Mouse (Mus musculus): ENCODE measurements around the gene Zbtb41. TPM values are rescaled to one million over a fixed set of nuclear protein-coding genes. Genes with fewer than 3 reads are reported as not detected.

The Zbtb41 gene
- polyA plus RNA-seq, 1 experiment = 5.9 TPM

DNA sequence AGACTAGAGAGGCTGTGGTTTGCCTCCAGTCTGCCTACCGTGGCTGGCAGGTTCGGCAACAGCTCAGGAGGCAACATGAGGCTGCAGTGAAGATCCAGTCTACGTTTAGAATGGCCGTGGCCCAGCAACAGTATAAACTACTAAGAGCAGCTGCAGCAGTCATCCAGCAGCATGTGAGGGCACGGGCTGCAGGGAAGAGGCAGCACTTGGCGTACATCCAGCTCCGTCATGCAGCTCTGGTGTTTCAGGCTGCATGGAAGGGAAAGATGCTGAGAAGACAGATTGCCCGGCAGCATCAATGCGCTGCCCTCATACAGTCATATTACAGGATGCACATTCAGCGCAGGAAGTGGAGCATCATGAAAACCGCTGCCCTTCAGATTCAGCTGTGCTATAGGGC lies 56.8 kb downstream of the Zbtb41 start:
- DNase-seq (ENCODE audit: low read depth) = no peak

DNA sequence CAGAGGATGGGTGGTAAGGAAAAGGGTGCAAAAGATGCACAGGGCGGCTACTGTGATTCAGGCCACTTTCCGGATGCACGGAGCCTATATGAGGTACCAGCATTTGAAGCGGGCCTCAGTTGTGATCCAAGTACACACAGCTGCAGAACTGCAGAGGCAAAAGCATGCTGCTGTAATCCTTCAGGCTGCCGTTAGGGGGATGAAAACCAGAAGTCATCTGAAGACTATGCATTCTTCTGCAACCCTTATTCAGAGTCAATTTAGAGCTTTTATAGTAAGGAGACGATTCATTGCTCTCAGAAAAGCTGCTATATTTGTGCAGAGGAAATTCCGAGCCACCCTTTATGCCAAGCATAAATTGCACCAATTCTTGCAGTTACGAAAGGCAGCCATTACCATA lies 58.2 kb downstream of the Zbtb41 start:
- DNase-seq (ENCODE audit: low read depth) = no peak

DNA sequence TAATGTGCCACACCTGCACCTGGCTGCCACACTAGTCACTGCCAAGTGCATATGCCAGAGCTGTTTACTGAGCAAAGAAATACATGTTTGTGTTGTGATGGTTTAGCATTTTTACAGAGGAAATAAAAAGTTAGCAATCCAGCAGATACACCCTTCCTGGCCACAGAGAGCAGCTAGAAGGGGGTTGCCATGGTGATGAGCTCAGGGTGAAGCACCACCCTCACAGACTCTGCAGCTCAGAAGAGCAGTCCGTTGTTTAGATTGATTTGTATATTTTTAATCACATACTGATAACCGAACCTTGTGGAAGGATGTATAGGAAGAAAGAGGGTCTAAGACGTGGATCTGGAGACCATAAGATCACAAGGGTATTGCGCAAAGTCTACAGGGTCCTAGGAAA lies 59.1 kb downstream of the Zbtb41 start:
- no peak for DNase-seq (ENCODE audit: low read depth)

DNA sequence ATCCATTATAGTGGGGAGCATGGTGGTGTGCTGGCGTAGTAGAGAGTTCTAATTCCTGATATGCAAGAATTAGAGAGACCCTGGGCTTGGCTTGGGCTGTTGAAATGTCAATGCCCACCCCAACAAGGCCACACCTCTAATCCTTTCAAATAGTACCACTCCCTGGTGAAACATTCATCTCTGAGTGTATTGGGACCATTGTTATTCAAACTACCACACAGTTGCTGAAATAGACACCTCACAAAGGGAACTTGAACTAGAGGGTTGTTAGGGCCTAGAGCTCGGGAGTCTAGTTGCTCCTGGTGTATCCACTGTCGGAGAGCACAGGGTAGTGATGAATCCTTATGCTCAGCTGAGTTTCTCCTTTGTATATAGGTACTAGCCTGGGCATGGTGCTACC lies 72.5 kb downstream of the Zbtb41 start:
- no peak for DNase-seq (ENCODE audit: low read depth)

DNA sequence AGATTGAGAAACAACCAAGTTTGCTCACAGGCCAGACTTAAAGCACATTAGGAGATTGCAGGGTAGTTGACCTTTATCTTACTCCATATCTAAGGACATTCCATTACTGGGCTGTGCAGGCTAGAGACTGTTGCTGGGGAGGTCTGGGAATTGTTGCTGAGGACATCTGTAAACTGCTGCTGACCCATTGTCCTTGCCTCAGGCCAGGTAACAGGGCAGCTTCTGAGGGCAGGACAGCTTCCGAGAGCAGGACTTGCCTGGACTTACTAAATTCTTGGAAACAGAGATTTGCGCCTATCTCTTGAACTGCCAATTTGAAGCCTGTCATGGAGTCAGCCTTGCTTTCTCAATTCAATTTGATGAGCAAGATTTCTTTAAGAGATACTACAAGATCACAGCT lies 73.3 kb downstream of the Zbtb41 start:
- no peak for DNase-seq (ENCODE audit: low read depth)

DNA sequence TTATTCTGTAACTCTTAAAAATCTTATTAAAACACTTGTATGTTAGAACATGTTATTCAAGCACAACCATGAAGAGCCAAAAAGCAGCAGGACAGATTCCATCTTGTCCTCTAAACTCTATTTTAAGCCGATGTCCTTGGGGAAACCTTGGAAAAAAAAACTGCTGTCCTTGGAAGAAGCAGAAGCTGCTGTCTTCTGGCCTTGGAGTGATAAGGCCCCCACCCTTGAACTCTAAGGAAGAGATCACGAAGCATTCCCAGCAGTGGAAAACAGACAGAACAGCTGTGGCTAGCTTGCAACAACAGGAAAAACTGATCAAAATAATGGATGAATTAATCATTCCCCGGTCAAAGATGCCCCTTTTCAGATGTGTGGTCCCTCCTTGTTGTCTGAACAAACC lies 74.1 kb downstream of the Zbtb41 start:
- no peak for DNase-seq (ENCODE audit: low read depth)

DNA sequence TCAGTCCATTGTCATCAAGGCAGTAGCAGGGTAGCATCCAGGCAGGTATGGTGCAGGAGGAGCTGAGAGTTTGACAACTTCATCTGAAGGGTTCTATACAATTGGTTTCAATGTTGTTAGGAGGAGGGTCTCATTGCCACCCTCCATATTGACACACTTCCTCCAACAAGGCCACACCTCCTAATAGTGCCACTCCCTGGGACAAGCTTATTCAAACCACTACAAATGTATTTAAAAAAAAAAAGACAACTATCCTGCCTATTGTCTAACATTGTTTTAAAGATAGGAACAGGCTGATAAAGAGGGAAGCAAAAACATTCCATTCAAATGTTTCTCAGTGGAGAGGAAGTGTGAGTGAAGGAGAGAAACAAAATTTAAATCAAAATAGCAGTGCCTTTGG lies 77.7 kb downstream of the Zbtb41 start:
- DNase-seq (ENCODE audit: low read depth) = no peak

DNA sequence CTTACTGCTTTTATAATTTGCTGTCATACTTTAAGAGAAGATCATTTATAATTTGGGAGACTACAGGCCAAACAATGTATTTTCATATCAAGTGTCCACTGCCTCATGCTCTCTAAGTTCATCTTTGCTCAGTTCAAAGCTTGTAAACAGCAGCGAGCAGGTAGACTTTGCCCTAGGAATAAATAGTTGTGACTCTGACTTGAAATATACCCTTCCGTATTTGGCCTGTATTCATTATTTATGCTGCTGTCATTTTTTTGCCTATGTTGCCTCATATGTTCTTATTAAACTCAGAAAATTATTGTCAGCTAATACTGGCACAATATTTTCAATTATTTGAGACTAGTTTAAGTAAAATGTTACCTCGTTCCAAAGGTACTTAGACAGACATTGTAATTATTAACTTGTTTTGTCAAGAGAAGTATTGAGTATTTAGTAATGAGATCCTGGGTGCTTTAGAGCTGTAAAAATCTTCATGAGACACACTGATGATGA lies 79.2 kb downstream of the Zbtb41 start, which contains the start of gene F13b:
Gene F13b, plus strand, starts transcription at position 445 of the 495 bp plus-strand sequence.
- DNase-seq (ENCODE audit: low read depth) = no peak

Other genes with a start within 250 kb of the Zbtb41 start
- not detected in 2 replicates for gene Crb1, start 45.2 kb upstream of the Zbtb41 start, polyA plus RNA-seq (2012; rRNA removed)
- gene Aspm, start 32.5 kb downstream of the Zbtb41 start, polyA plus RNA-seq (2012; rRNA removed) = 0.19 and 0.24 TPM in 2 replicates
- 0.06 TPM in 1 of 2 replicates, not detected in the other for gene F13b, start 79.4 kb downstream of the Zbtb41 start, polyA plus RNA-seq (2012; rRNA removed)
- gene Cfhr1, start 138.0 kb downstream of the Zbtb41 start, polyA plus RNA-seq (2012; rRNA removed) = 0.07 TPM in 1 of 2 replicates, not detected in the other

Measured in gonadal fat pad, adult 2 months (tissue).